Mouse (Mus musculus) thymus, adult 2 months (tissue): ENCODE measurements around the gene Spocd1. TPM values are rescaled to one million over a fixed set of nuclear protein-coding genes. Genes with fewer than 3 reads are reported as not detected.

Source experiments
- DNase-seq: peaks from one replicate; pipeline ENCODE4 v3.0.0; 2021
- H3K27ac ChIP-seq: fragments of 200-500 bp; 2 replicates; pipeline ENCODE4 v1.5.1; 2012; ENCODE audit warnings: low read length, control low read depth; ENCODE audit not compliant: control insufficient read depth, insufficient read depth
- H3K27me3 ChIP-seq: fragments of 200-500 bp; 2 replicates; pipeline ENCODE4 v1.6.1; 2012; ENCODE audit warnings: mild to moderate bottlenecking, low read length, moderate library complexity, mixed read lengths; ENCODE audit not compliant: control insufficient read depth, insufficient read depth
- H3K36me3 ChIP-seq: fragments of 200-500 bp; 2 replicates; pipeline ENCODE4 v1.6.1; 2012; ENCODE audit warnings: mild to moderate bottlenecking, low read length, moderate library complexity; ENCODE audit not compliant: control insufficient read depth, insufficient read depth
- H3K4me1 ChIP-seq: fragments of 200-500 bp; replicated peaks from 2 replicates; pipeline ENCODE4 v1.6.1; 2012; ENCODE audit warnings: low read length; ENCODE audit not compliant: control insufficient read depth, insufficient read depth
- H3K4me3 ChIP-seq: fragments of 200-500 bp; 2 replicates; pipeline ENCODE4 v1.5.1; 2012; ENCODE audit warnings: mild to moderate bottlenecking, low read length, control low read depth, moderate library complexity; ENCODE audit not compliant: control insufficient read depth, insufficient read depth
- CTCF ChIP-seq: fragments of 200-500 bp; IDR thresholded peaks from 2 replicates; pipeline ENCODE4 v1.5.1; 2012; ENCODE audit warnings: mild to moderate bottlenecking, control low read depth, low read length, moderate library complexity, borderline replicate concordance; ENCODE audit not compliant: control insufficient read depth, poor library complexity, insufficient read depth; ENCODE audit errors: extremely low read depth
- POLR2A ChIP-seq: fragments of 200-500 bp; IDR thresholded peaks from 2 replicates; pipeline ENCODE4 v1.6.1; 2012; ENCODE audit warnings: mild to moderate bottlenecking, low read length, control low read depth, moderate library complexity; ENCODE audit not compliant: control insufficient read depth, poor library complexity, insufficient read depth; ENCODE audit errors: extremely low read depth
- WGBS: fragments of 180-500 bp; shearing (Covaris S2); methylation state at CpG from one replicate; pipeline ENCODE4 v1.1.7; 2018; 5-methylcytosine and 5-hydroxymethylcytosine counted together
- polyA plus RNA-seq: library from polyadenylated mRNA; depleted of rRNA; stranded (reverse); fragments of >200 nt; gene quantifications from 2 replicates; pipeline ENCODE4 v1.2.3, GENCODE M21; 2012

Spocd1 gene
- polyA plus RNA-seq, 1 experiment, result 0.11 TPM

DNA sequence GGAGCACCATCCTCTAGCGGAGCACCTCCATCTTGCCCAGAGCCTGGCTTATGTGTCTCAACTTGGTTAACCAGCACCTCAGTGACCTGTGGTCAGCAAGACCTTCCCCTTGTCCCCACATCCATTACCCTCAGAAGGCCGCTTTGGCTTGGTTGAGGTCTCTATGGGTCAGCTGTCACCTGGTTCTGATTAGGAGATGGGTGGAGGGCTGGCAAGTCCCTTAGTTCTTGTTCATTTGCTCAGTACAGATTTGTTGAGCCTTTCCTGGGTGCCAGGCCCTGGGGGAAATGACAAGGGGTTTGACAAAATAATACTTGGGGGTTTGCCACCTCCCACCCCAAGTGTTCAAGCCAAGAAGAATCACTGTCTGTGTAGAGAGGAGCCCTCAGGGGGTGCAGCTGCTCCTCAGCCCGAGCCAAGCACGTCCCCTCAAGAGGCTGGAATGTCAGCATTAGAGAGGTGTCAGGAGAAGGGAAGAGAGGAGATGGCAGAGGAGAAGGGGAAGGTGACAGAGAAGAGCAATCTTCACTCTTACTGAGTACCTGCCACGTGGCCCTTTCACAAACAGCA is 23.3 kb downstream of the Spocd1 start:
- no peaks in the 10 kb centered on the region for H3K36me3 ChIP-seq
- H3K4me1 ChIP-seq, result no peaks in the 10 kb centered on the region; the same call in 1 of the 2 replicates
- no peaks in the 10 kb centered on the region for H3K27me3 ChIP-seq
- H3K4me3 ChIP-seq, result no peak overlapping the region
- DNase-seq, result no peak
- 89% methylated on average over 5 of the region's 5 CpGs for WGBS
- TF ChIP-seq CTCF, result no peak
- TF ChIP-seq POLR2A, result no peak
- no peak overlapping the region for H3K27ac ChIP-seq

DNA sequence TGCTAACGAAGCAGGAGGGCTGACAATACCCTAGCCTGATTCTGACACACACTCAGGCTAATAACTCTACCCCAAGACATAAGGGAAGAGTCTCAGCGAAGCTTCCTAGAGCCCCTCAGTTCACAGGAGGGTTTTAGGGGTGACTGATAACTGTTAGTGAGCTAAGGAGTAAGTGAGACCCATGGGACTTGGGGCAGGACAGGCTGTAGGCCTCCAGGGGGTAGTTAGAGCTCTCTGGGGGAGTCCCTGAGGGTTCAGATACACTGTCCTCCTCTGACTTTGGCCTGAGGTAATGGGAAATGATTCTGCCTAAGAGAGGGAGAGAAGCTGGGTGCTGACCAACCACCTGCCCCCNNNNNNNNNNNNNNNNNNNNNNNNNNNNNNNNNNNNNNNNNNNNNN is 25.5 kb downstream of the Spocd1 start:
- Histone ChIP-seq H3K27me3 (no peaks in the 10 kb centered on the region), H3K4me1 (no peaks in the 10 kb centered on the region; the same call in 1 of the 2 replicates), H3K36me3 (no peaks in the 10 kb centered on the region), H3K27ac (no peak overlapping the region), H3K4me3 (no peak overlapping the region)
- 86% methylated on average over 2 of the region's 2 CpGs for WGBS
- no peak for TF ChIP-seq CTCF
- TF ChIP-seq POLR2A, result no peak
- no peak for DNase-seq

DNA sequence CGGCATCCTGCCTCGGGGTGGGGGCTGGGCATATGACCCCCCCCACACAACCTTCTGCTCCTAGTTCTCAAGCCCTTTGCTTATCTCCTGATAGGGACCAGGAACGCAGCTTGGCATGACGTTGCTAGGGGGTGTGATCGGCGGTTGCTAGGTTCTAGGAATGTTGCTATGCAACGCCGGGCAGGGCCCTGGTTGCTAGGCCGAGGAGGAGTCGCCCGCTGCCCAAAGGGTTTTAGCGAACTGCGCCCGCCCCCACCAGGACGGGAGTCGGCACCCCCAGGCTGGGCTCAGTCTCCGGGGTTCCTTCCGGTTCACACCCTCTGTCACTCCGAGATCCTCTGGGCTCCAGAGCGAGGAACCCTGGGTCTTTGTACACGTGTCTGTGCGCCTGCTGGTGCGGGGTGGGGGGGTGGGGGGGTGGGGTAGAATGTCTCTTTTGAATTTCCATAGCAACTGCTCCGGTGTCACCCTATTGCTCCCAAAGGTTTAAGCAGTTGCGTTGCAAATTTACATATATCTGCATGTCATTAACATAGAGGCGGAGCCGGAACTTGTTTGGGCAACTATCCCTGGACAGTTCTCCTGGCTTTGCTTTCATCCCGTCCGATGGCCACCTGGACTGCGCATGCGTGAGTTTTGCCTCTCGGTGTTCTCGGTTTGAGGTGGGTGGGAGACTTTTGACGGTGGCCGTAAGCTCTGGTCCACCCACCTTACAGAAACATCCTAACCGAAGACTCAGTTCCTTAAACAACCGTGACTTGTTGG is 31.3 kb downstream of the Spocd1 start:
- Histone ChIP-seq H3K4me1 (peaks cover 8% of the 10 kb centered on the region), H3K27ac (no peak overlapping the region), H3K4me3 (peak overlapping the region; percentile 45), H3K27me3 (no peaks in the 10 kb centered on the region; the same call in 1 of the 2 replicates), H3K36me3 (no peaks in the 10 kb centered on the region)
- WGBS, result 2% methylated on average over 37 of the region's 37 CpGs
- peak; percentile 44 for DNase-seq
- no peak for TF ChIP-seq POLR2A
- TF ChIP-seq CTCF, result no peak

DNA sequence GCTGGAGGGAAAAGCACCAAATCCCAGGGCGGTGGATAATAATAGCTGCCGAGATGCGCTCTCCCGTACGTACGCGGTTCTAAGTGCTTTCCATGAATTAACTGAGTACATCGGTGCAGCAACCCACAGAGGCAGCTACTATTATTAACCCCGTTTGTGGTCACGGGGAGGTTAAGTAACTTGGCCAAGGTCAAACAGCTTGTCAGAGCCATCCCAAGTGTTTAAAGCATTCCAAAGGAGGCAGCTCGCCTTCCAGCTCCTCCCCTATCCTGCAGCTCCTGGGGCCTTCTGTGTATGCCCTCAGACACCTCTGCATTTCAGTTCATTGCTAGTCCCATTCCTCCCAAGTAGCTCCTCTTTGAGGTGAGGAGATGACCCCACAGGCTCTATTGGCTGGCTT is 36.2 kb downstream of the Spocd1 start:
- H3K4me3 ChIP-seq, result no peak overlapping the region
- no peak overlapping the region for H3K27ac ChIP-seq
- 88% methylated on average over 11 of the region's 11 CpGs for WGBS
- H3K27me3 ChIP-seq, result no peaks in the 10 kb centered on the region; the same call in 1 of the 2 replicates
- H3K4me1 ChIP-seq, result no peaks in the 10 kb centered on the region; the same call in 1 of the 2 replicates
- no peaks in the 10 kb centered on the region for H3K36me3 ChIP-seq
- no peak for DNase-seq
- no peak for TF ChIP-seq CTCF
- TF ChIP-seq POLR2A, result no peak

DNA sequence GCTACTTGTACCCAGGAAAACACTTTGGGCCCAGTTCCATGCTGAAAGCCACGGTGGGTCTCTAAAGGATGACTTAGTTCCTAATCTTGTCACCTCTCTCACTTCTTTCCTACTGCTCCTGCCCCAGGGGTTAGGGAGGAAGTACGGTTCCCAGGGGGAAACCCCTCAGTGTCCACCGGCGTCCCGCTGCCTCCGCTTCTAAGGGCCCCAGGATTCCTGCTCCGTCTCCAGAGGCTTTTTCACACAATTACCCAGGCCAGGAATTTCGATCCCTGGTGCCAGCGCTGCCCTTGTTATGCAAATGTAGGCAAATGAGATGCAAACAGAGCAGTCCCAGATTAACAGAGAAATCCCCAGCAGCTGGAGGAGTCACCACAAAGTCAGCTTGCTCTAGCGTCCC is 37.2 kb downstream of the Spocd1 start:
- no peak for DNase-seq
- Histone ChIP-seq H3K27ac (no peak overlapping the region), H3K36me3 (no peaks in the 10 kb centered on the region), H3K27me3 (no peaks in the 10 kb centered on the region), H3K4me3 (no peak overlapping the region), H3K4me1 (no peaks in the 10 kb centered on the region)
- TF ChIP-seq POLR2A (no peak), CTCF (no peak)
- WGBS, result 64% methylated on average over 10 of the region's 10 CpGs

DNA sequence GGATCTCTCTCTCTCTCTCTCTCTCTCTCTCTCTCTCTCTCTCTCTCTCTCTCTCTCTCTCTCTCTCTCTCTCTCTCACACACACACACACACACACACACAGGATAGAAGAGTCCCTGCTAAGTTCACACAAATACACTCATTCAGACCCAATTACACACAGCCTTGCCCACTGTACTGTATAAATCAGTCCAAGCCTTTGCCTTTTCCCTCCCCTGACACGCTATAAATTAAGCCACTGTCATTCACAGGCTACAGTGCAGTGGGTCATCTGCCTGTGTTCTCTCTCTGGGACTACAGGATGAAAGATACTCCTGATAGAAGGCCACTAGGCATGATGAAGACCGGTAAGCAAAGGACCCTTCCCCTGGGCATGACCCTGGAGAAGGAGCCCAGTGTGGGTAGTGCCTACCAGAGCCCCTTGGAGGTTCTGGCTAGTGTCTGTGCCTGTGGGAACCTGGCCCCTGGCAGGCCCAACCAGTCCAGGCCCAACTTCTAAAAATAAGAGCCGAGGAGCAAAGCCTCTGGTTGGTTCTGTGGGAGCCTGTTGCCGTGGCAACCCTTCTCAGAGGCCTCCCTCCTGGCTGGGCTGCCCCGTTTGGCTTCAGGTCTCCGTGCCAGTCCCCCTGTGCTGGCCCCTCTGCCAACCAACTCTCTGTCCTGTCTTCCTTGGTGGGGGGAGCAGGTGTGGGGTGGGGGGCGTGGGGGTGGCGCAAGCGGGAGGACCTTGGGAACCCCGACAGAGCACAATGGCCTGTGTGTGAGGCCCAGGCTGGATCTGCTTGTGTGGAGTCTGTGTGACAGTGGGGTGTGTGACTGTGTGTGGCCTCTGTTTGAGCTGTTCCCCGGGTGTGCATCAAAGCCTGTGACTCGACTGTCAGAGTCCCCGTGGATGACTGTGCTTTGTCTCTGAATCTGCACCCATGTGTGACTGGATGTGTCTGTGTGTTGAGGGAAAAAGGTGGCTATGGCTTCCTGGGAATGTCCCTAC is 38.3 kb downstream of the Spocd1 start:
- Histone ChIP-seq H3K4me1 (no peaks in the 10 kb centered on the region), H3K4me3 (no peak overlapping the region), H3K27me3 (no peaks in the 10 kb centered on the region), H3K36me3 (no peaks in the 10 kb centered on the region), H3K27ac (no peak overlapping the region)
- WGBS, result 57% methylated on average over 13 of the region's 13 CpGs
- TF ChIP-seq CTCF (no peak), POLR2A (no peak)
- DNase-seq, result no peak
